Mouse (Mus musculus) heart, embryonic 11.5 days (tissue): ENCODE results near the gene Ints6. TPM values are rescaled to one million over a fixed set of nuclear protein-coding genes. Genes with fewer than 3 reads are reported as not detected.
"Not testable (repeated sequence)": the region's sequence is repeated elsewhere in the genome, so short reads cannot be mapped to it uniquely, and the experiment has no call there.

Source experiments
- ATAC-seq: fragments of 200-750 bp; cut with Nextera tagmentation; replicated peaks from 2 replicates; pipeline ENCODE4 v1.8.0; 2017; ENCODE audit warnings: moderate library complexity; ENCODE audit not compliant: insufficient number of reproducible peaks, low FRiP score, low TSS enrichment
- H3K27ac ChIP-seq: fragments of 300-500 bp; sonication (generic); 2 replicates; pipeline ENCODE4 v1.5.1; 2014; ENCODE audit warnings: mild to moderate bottlenecking, low read depth, low read length
- H3K27me3 ChIP-seq: fragments of 300-500 bp; sonication (generic); 2 replicates; pipeline ENCODE4 v1.6.1; 2014; ENCODE audit warnings: mild to moderate bottlenecking, low read length, mixed read lengths; ENCODE audit not compliant: control insufficient read depth, insufficient read depth
- H3K36me3 ChIP-seq: fragments of 300-500 bp; sonication (generic); 2 replicates; pipeline ENCODE4 v1.6.1; 2014; ENCODE audit warnings: mild to moderate bottlenecking, low read length, moderate library complexity, mixed read lengths; ENCODE audit not compliant: control insufficient read depth, insufficient read depth
- H3K4me1 ChIP-seq: fragments of 300-500 bp; sonication (generic); 2 replicates; pipeline ENCODE4 v1.6.1; 2014; ENCODE audit warnings: low read length; ENCODE audit not compliant: control insufficient read depth, insufficient read depth
- H3K4me2 ChIP-seq: fragments of 300-500 bp; sonication (generic); 2 replicates; pipeline ENCODE4 v1.6.1; 2014; ENCODE audit warnings: mild to moderate bottlenecking, moderate library complexity
- H3K4me3 ChIP-seq: fragments of 300-500 bp; sonication (generic); 2 replicates; pipeline ENCODE4 v1.5.1; 2014; ENCODE audit warnings: low read depth, low read length
- H3K9ac ChIP-seq: fragments of 300-500 bp; sonication (generic); 2 replicates; pipeline ENCODE4 v1.6.1; 2014; ENCODE audit warnings: mild to moderate bottlenecking, low read depth, low read length, moderate library complexity
- H3K9me3 ChIP-seq: fragments of 300-500 bp; sonication (generic); replicated peaks from 2 replicates; pipeline ENCODE4 v1.6.1; 2016; ENCODE audit warnings: low read length; ENCODE audit not compliant: control insufficient read depth
- WGBS: fragments of 180-500 bp; shearing (Covaris S2); extraction: QIAGEN DNeasy Blood & Tissue Kit; methylation state at CpG from one replicate; pipeline ENCODE4 v1.1.7; 2014; ENCODE audit not compliant: insufficient replicate concordance; 5-methylcytosine and 5-hydroxymethylcytosine counted together
- polyA plus RNA-seq: library from polyadenylated mRNA; unstranded; fragments of >200 nt; fragmentation: Nextera tagmentation; extraction: Ambion mirVana; gene quantifications from 2 replicates; pipeline ENCODE4 v1.2.1, GENCODE M21; 2014

Gene Ints6
- polyA plus RNA-seq, 1 experiment from 2014 or later = 18.5 TPM

DNA sequence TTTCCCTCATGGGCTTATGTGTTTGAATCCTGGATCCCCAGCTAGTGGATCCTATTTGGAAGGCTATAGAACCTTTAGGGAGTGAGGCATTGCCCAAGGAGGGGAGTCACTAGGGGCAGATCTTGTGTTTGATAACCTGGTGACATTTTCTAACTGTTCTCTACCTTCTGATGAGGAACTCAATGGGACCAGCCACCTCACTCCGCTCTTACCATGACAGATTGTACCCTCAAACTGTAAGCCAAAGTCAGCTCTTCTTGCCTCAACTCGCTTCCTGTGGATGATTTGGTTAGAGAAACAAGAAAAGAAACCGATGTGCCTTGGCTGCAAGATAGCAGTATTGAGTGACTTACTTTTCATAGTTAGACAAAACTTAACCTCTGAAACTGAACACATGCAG is 109.2 kb downstream of the Ints6 start:
- Histone ChIP-seq H3K9ac (no peak overlapping the region), H3K36me3 (no peaks in the 10 kb centered on the region), H3K4me2 (no peak overlapping the region), H3K4me1 (no peaks in the 10 kb centered on the region), H3K4me3 (no peak overlapping the region), H3K9me3 (no peaks in the 10 kb centered on the region), H3K27me3 (no peaks in the 10 kb centered on the region), H3K27ac (no peak overlapping the region)
- 84% methylated on average over 3 of the region's 3 CpGs for WGBS
- ATAC-seq = no peak

- Histone ChIP-seq H3K4me3 (no peak overlapping the region), H3K27me3 (no peaks in the 10 kb centered on the region), H3K27ac (no peak overlapping the region), H3K9me3 (no peaks in the 10 kb centered on the region), H3K4me1 (no peaks in the 10 kb centered on the region), H3K9ac (no peak overlapping the region), H3K36me3 (no peaks in the 10 kb centered on the region), H3K4me2 (no peak overlapping the region)
- WGBS = 61% methylated on average over 3 of the region's 3 CpGs
- ATAC-seq = no peak
Measured at GRCm38 (mm10) chr14:62650376-62650775, 110.6 kb downstream of the Ints6 start.

- 78% methylated on average over 6 of the region's 6 CpGs for WGBS
- Histone ChIP-seq H3K27me3 (no peaks in the 10 kb centered on the region), H3K27ac (no peak overlapping the region), H3K9ac (no peak overlapping the region), H3K9me3 (no peaks in the 10 kb centered on the region), H3K4me1 (no peaks in the 10 kb centered on the region), H3K4me2 (no peak overlapping the region), H3K36me3 (no peaks in the 10 kb centered on the region), H3K4me3 (no peak overlapping the region)
- no peak for ATAC-seq
Measured at GRCm38 (mm10) chr14:62648405-62648804, 112.6 kb downstream of the Ints6 start.

- not testable (repeated sequence) for H3K27me3 ChIP-seq, H3K36me3 ChIP-seq, ATAC-seq, H3K4me2 ChIP-seq, H3K4me3 ChIP-seq, H3K27ac ChIP-seq, H3K9ac ChIP-seq, H3K4me1 ChIP-seq, H3K9me3 ChIP-seq
- 69% methylated on average over 5 of the region's 7 CpGs for WGBS
Measured at GRCm38 (mm10) chr14:62642368-62642767, 118.6 kb downstream of the Ints6 start.

DNA sequence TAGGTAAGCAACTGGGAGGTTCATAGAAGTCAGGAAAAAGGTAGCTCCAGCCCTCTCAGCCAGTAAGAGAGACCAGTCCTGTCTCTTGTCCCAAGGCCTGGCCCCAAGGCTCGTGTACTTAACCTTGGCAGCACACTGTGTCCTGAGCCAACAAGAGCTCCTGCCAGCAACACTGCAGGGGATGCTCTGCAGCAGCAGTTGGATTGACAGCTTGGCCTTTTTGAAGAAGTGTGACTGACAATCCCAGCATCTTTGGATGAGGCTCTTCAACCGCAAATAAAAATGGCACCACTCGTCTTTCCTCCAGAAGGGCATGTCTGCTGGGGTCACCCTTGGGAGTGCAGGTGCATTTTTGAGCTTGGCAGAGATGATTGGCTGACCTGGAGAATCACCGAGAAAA is 120.6 kb downstream of the Ints6 start:
- Histone ChIP-seq H3K36me3 (no peaks in the 10 kb centered on the region), H3K27ac (no peak overlapping the region), H3K9me3 (no peaks in the 10 kb centered on the region), H3K9ac (no peak overlapping the region), H3K4me3 (no peak overlapping the region), H3K4me1 (no peaks in the 10 kb centered on the region), H3K27me3 (no peaks in the 10 kb centered on the region), H3K4me2 (no peak overlapping the region)
- no peak for ATAC-seq
- 59% methylated on average over 4 of the region's 4 CpGs for WGBS

GRCm38 (mm10) chr14:62639551-62639950 is 121.4 kb downstream of the Ints6 start:
- Histone ChIP-seq H3K36me3 (no peaks in the 10 kb centered on the region), H3K27ac (no peak overlapping the region), H3K4me1 (no peaks in the 10 kb centered on the region), H3K4me2 (no peak overlapping the region), H3K27me3 (no peaks in the 10 kb centered on the region), H3K4me3 (no peak overlapping the region), H3K9me3 (no peaks in the 10 kb centered on the region), H3K9ac (no peak overlapping the region)
- WGBS = 83% methylated on average over 5 of the region's 5 CpGs
- ATAC-seq = no peak

GRCm38 (mm10) chr14:62639111-62639510 is 121.9 kb downstream of the Ints6 start:
- 62% methylated on average over 6 of the region's 6 CpGs for whole genome bisulfite sequencing
- Histone ChIP-seq H3K4me3 (no peak overlapping the region), H3K4me1 (no peaks in the 10 kb centered on the region), H3K36me3 (no peaks in the 10 kb centered on the region), H3K9ac (no peak overlapping the region), H3K27ac (no peak overlapping the region), H3K9me3 (no peaks in the 10 kb centered on the region), H3K27me3 (no peaks in the 10 kb centered on the region), H3K4me2 (no peak overlapping the region)
- ATAC-seq = no peak

DNA sequence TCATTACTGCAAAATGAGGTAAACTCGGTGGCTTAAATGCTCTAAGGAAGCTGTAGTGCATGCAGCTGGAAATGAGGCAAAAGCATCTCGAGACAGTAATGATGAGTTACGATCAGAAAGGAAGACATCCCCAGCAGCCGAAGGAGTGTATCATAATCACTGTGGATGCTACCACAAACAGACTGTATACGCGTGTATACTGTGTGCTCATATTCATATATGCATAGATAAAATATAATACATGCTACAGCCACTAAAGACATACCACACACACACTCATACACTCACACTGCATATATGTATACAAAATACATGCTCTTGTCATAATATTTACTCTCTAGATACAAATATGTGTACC is 122.6 kb downstream of the Ints6 start:
- Histone ChIP-seq H3K9ac (no peak overlapping the region), H3K4me1 (no peaks in the 10 kb centered on the region), H3K4me2 (no peak overlapping the region), H3K4me3 (no peak overlapping the region), H3K36me3 (no peaks in the 10 kb centered on the region), H3K27ac (no peak overlapping the region), H3K27me3 (no peaks in the 10 kb centered on the region), H3K9me3 (no peaks in the 10 kb centered on the region)
- WGBS = 65% methylated on average over 6 of the region's 6 CpGs
- ATAC-seq = no peak

DNA sequence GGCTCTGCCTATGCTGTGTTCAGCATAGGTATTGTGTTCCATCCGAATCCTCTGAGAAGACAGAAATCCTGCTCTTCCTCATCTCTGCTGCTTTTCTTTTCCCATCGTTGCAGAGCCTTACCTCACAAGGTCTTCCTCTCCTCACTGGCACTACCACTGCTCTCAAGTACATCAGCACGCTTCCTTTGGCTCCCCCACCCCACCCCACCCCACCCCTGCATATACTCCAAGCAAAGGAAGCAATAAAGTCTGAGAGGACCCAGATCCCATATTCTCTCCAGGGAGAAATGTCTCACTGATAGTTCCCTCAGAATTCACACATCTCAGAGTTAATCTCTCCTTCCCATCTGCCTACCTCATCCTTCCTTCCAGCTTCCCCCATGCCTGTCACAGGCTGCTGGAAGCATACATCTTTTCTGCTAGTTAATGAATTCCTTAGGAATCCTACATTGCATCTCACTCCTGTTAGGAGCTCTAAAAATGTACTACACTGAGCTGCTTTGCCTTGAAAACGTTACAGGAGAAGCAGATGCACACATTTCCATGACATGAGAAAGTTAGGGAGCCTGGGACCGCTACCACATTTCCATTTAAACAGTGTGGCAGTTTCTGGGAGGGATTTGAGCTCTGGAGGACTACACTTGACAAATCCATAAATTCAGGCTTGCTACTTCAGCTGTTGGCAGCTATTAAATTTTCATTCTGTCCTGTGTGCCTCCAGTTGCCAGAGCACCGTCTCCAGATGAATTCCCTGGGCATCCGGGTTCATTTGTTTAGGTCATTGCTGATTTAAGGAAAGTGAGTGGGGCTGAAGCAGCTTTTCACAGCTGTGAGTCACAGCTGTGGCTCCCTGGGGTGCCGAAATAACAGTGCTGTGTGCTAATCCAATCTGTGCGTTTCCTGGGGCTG is 123.3 kb downstream of the Ints6 start:
- no peak overlapping the region for H3K4me2 ChIP-seq
- WGBS = 27% methylated on average over 9 of the region's 9 CpGs

More for the DNA sequence above, 123.3 kb downstream of the Ints6 start:
- H3K4me3 ChIP-seq = no peak overlapping the region
- H3K27me3 ChIP-seq = no peaks in the 10 kb centered on the region
- H3K36me3 ChIP-seq = no peaks in the 10 kb centered on the region
- H3K9ac ChIP-seq = no peak overlapping the region
- no peaks in the 10 kb centered on the region for H3K9me3 ChIP-seq
- H3K4me1 ChIP-seq = no peaks in the 10 kb centered on the region
- no peak for ATAC-seq
- H3K27ac ChIP-seq = no peak overlapping the region
